Mouse (Mus musculus): Measurements from ENCODE around the gene Tmem189.

Gene Tmem189

GRCm38 (mm10) chr2:167701472-167701871 is 11.8 kb upstream of the Tmem189 start:
- no peak for DNase-seq (ENCODE audit: low spot score in 2 of 2)

GRCm38 (mm10) chr2:167700018-167700417 is 10.4 kb upstream of the Tmem189 start:
- no peak for DNase-seq (ENCODE audit: low spot score in 2 of 2)

DNA sequence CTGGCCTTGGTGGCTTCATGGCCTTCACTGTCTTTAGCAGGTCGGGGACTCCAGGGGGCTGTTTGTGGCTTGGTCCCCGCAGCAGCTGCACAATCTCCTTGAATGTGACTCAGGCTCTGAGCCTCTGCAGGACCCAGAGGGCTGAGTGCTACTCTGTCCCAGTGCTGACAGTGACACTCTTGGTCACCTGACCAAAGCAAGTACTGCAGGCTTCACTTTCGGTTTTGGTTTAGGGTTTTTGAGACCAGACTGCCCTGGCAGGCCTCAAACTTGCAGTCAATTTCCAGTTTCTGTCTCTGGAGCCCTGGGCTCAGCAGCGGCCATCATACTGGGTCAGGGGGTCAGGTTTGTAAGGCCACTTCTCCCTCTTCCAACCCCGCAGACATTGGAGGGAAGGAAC is 8.3 kb upstream of the Tmem189 start:
- DNase-seq (ENCODE audit: low spot score in 2 of 2): peak; percentile 48 to 75

- no peak for DNase-seq (ENCODE audit: low spot score in 2 of 2)
Measured at GRCm38 (mm10) chr2:167696143-167696542, 6.5 kb upstream of the Tmem189 start.

DNA sequence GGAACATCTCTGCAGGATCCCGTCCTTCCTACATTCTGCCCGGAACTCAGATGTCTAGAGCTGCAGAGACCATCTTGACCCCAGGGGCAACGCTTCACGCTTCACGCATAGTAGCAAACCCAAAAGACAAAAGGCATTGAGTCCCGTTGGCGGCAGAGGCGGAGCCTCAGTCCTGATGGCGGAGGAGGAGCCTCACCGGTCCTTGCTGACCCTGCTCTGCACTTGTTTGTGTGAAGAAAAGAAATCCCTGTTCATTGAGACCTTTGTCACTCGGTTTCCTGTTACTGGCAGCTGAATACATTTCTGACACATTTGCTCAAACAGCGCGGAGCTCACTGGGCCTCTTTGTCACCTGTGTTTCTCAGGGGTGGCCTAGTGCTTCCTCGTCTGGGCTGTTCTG is 5.9 kb upstream of the Tmem189 start:
- no peak for DNase-seq (ENCODE audit: low spot score in 2 of 2)

DNA sequence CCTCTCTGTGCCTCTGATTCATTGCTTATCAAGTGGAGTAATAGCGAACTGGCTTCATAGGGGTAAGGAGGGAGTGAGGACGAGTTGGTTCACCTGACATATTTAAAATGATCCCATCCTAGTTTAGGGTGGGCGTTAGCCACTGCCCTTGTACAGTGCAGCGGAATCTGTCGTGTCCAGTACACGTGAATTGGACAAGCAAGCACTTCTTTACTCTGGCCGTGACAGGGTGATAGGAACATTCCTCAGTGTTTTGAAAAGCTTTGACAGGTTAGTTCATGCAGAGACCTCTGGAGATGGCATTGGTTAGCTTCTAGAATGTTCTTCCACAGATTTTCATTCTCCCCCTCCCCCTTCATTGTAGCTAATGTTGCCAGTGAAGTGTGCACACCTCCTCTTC is 5.3 kb upstream of the Tmem189 start:
- DNase-seq (ENCODE audit: low spot score in 2 of 2): no peak

DNA sequence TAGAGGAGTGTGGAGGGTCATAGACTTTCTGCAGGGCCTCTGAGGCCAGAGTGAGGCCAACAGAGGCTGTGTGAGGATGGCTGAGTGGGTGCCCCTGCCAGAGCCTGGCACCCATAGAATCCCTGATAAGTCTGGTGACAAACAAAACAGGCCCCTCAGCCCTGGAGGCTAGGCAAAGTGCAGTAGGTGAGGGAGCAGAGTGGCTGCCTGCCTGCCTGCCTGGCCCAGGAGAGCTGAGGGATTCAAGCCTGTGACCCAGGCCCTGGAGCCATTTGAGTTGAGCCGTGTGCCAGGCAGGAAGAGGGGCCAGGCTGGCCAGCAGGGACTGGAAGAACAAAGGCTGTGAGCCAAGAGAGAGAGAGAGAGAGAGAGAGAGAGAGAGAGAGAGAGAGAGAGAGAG is 4.6 kb upstream of the Tmem189 start:
- DNase-seq (ENCODE audit: low spot score in 2 of 2): peak in 1 of 2 experiments; percentile 59

- DNase-seq (ENCODE audit: low spot score in 2 of 2): no peak
Measured at GRCm38 (mm10) chr2:167693540-167693939, 3.9 kb upstream of the Tmem189 start.

DNA sequence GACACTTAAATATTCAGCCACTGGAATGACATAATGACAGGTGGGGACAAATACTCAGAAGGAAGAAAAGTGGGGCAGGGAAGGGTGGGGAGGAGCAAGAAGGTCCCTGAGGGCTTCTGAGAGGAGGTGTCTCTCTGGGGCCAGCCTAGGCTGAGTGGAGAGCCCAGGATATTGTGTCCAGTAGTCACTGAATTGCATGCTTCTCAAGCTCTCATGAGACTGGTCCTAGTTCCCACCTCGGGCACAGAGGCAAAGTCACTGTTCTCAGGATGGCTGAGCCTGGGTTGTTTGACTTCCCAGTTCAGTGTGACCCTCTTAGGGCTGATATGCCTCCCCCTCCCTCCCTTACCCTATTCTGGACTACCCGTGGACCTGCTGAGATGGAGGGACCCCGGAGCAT is 3.2 kb upstream of the Tmem189 start:
- DNase-seq (ENCODE audit: low spot score in 2 of 2): no peak

GRCm38 (mm10) chr2:167691871-167692661 is 2.4 kb upstream of the Tmem189 start:
- no peak for DNase-seq (ENCODE audit: low spot score in 2 of 2)

- no peak for DNase-seq (ENCODE audit: low spot score in 2 of 2)
Measured at GRCm38 (mm10) chr2:167691410-167691809, 1.8 kb upstream of the Tmem189 start.

DNA sequence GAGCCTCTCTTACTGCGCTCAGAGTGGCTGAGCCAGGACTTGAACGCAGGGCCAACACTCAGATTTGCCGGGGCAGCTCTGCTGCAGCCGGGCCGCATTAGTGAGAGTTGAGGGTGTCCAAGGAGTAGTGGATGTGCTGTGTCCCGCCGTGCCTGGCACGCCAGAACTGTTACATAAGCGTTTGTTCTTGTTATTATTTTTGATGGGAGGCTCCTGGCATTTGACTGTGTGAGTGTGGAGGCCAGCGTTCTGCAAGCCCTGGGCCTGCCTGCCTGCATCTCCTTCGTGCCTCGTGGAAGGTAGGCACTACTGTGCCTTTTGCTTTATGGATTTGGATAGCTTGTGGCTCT is 1.3 kb upstream of the Tmem189 start:
- DNase-seq (ENCODE audit: low spot score in 2 of 2): peak in 1 of 2 experiments; percentile 66

GRCm38 (mm10) chr2:167690219-167690961 is 768 bp upstream of the Tmem189 start:
- DNase-seq (ENCODE audit: low spot score in 2 of 2): no peak

- peak; percentile 82 to 90 for DNase-seq (ENCODE audit: low spot score in 2 of 2)
Measured at GRCm38 (mm10) chr2:167688498-167689451, 847 bp downstream of the Tmem189 start, which contains the start of gene Cebpb. Gene Cebpb, plus strand, starts transcription at chr2:167688915.

- DNase-seq (ENCODE audit: low spot score in 2 of 2): no peak
Measured at GRCm38 (mm10) chr2:167688126-167688497, 1.5 kb downstream of the Tmem189 start.

- no peak for DNase-seq (ENCODE audit: low spot score in 2 of 2)
Measured at GRCm38 (mm10) chr2:167687651-167688101, 1.9 kb downstream of the Tmem189 start.

- peak in 1 of 2 experiments; percentile 69 for DNase-seq (ENCODE audit: low spot score in 2 of 2)
Measured at GRCm38 (mm10) chr2:167687250-167687586, 2.4 kb downstream of the Tmem189 start.

DNA sequence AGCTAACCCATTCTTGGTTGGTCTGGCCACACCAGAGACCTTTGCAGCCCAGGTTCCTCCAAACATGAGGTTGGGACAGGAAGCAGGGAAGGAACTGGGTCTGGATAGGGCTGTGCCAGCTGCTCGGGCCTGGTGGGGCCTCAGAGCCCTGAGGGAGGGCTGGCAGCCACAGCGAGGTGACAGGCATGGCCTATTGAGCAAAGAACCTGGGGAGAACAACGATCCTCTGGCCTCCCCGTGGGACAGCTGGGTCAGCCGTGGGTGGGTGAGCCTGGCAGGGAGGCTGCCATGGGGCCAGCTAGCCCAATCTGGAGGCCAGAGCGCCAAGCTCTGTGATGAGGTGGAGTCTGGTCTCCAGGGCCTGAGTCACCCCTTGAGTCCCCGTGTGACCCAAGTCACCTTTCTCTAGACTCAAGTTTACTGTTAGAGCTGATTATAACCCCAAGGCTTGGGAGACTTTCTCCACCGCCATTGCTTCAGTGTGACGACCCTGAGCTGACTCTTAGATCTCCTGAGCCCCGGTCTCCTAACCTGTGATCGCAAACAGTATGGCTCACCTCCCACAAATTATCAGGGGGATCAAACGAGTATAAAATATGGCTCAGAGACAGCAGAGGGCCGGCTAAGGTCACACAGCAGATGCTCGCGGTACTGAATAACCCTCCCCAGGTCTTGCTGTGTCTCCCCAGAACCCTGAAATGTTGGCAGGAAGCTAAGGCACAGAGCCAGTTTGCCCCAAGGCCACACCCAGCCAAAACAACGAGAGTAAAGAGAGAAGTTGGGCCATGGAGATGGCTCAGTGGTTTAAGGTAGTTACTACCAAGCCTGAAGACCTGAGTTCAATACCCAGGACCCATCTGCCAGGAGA is 3.0 kb downstream of the Tmem189 start:
- DNase-seq (ENCODE audit: low spot score in 2 of 2): peak in 1 of 2 experiments; percentile 69

DNA sequence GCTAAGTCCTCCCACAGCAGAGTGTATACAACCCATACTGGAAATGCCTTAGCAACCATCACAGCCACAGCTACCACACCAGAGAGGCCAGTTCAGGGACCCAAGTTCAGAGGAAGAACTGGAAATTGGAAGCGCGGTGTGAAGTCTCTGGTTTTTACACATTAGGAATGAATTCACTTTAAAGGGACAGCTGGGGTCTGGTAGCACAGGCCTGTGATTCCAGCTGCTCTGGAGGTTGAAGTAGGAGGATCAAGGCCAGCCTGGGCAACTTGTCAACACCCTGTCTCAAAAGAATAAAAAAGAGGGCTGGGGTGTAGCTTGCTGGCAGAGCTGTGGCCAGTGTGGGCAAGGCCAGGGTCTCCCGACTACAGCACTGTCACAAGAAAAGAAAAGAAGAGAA is 3.8 kb downstream of the Tmem189 start:
- DNase-seq (ENCODE audit: low spot score in 2 of 2): no peak

DNA sequence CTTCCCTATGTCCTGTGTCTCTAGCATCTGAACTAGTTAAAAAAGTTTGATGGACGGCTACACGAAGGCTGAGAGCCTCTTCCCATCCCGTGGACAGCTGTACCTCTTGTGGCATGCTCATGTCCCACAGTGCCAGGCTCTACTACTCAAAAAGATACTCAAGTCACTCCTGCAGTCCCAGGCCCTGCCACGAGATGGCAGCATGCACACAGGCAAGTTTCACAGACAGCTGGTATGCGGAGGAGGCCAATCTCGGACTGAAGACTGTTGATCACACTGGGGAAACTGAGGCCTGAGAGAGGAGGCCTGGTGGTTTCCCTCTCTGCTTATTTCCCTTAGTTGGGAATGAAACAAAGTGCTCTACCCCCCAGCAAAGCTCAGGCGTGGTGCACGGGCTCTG is 4.5 kb downstream of the Tmem189 start:
- DNase-seq (ENCODE audit: low spot score in 2 of 2): peak; percentile 93 to 99

DNA sequence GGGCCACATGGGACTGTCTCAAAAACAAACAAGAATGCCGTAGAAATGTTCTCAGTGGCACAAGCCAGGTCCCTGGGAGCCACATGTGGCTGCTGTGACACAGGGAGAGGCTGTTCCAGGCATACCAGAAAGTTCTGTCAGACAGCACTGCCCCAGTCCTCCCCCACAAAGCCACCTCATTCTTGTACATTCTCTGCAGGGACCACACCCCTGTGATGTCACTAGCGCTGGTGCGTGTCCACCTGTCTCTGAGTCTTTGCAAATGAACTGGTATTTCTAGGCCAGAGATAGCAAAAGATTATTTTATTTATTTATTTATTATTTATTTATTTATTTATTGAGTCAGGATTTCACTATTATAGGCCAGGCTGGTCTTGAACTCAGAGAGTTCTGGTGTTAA is 5.9 kb downstream of the Tmem189 start:
- DNase-seq (ENCODE audit: low spot score in 2 of 2): no peak
